Mouse (Mus musculus) hindbrain, postnatal 0 days (tissue): Measurements from ENCODE around the gene Evi5l. TPM values are rescaled to one million over a fixed set of nuclear protein-coding genes. Genes with fewer than 3 reads are reported as not detected.
"Not testable (repeated sequence)": the region's sequence is repeated elsewhere in the genome, so short reads cannot be mapped to it uniquely, and the experiment has no call there.

ENCODE experiments used
- ATAC-seq: fragments of 200-750 bp; cut with Nextera tagmentation; 2 replicates; pipeline ENCODE4 v1.8.0; 2017; ENCODE audit warnings: mild to moderate bottlenecking, moderate TSS enrichment, moderate library complexity
- DNase-seq: peaks from one replicate; pipeline ENCODE4 v3.0.0-alpha.2; 2015; ENCODE audit warnings: low spot score
- H3K27ac ChIP-seq: fragments of 300-500 bp; sonication (generic); 2 replicates; pipeline ENCODE4 v1.5.1; 2014; ENCODE audit warnings: mild to moderate bottlenecking
- H3K27me3 ChIP-seq: fragments of 300-500 bp; sonication (generic); 2 replicates; pipeline ENCODE4 v1.6.1; 2014; ENCODE audit warnings: low read length, mixed read lengths; ENCODE audit not compliant: insufficient read depth
- H3K36me3 ChIP-seq: fragments of 300-500 bp; sonication (generic); 2 replicates; pipeline ENCODE4 v1.6.1; 2014; ENCODE audit warnings: low read length, mixed read lengths; ENCODE audit not compliant: insufficient read depth
- H3K4me1 ChIP-seq: fragments of 300-500 bp; sonication (generic); 2 replicates; pipeline ENCODE4 v1.6.1; 2014; ENCODE audit warnings: antibody characterized with exemption, low read length, mixed read lengths; ENCODE audit not compliant: insufficient read depth
- H3K4me2 ChIP-seq: fragments of 300-500 bp; sonication (generic); 2 replicates; pipeline ENCODE4 v1.6.1; 2014; ENCODE audit warnings: low read depth, mild to moderate bottlenecking, low read length, moderate library complexity, mixed read lengths
- H3K4me3 ChIP-seq: fragments of 300-500 bp; sonication (generic); 2 replicates; pipeline ENCODE4 v1.5.1; 2014; ENCODE audit warnings: low read length
- H3K9ac ChIP-seq: fragments of 300-500 bp; sonication (generic); replicated peaks from 2 replicates; pipeline ENCODE4 v1.6.1; 2014; ENCODE audit warnings: mild to moderate bottlenecking, low read length, moderate library complexity, mixed read lengths
- H3K9me3 ChIP-seq: fragments of 300-500 bp; sonication (generic); 2 replicates; pipeline ENCODE4 v1.6.1; 2016; ENCODE audit warnings: low read length, mixed read lengths
- CTCF ChIP-seq: IDR thresholded peaks from 2 replicates; pipeline ENCODE4 v1.5.1; 2016; ENCODE audit warnings: antibody characterized with exemption, control low read depth, low read depth
- WGBS: fragments of 180-500 bp; shearing (Covaris S2); extraction: QIAGEN DNeasy Blood & Tissue Kit; methylation state at CpG from one replicate; pipeline ENCODE4 v1.1.7; 2014; 5-methylcytosine and 5-hydroxymethylcytosine counted together
- polyA plus RNA-seq: library from polyadenylated mRNA; unstranded; fragments of >200 nt; fragmentation: Nextera tagmentation; extraction: Ambion mirVana; gene quantifications from 2 replicates; pipeline ENCODE4 v1.2.1, GENCODE M21; 2015
- total RNA-seq: library from RNA; depleted of rRNA; stranded (reverse); fragments of >200 nt; gene quantifications from 2 replicates; pipeline ENCODE4 v1.2.3, GENCODE M21; 2014

The Evi5l gene
- total and polyA plus RNA-seq, 2 experiments from 2014 or later, result 98.3 to 229 TPM

DNA sequence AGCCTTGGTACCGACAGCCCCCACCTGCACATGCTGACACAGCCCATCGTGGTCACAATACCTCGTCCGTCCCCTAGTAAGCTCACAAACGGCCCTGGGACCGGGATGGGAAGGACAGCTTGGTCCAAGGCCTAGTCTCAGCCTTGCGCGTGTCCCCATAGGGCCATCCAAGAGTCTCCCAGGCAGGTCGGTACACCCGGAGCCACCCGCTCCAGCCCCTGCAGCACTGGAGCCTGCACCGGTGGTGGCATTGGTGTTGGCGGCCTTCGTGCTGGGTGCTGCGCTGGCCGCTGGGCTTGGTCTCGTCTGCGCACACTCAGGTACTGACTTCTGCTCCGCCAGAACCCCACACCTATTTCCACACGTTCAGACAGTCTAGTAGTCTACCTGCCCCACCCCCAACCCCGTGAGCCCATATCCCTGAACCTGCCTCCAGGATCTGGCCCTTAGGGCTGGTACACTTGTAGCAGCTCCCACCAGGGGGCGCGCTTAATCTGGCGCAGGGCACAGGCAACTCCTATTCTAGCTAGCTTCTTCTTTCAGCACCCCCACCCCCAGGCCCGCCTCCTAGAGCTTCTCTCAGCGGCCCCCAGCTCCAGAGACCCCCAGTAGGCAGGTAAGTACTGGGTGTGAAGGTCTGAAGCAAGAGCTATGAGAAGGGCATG, 84.1 kb downstream of the Evi5l start:
- no peaks in the 10 kb centered on the region for H3K27me3 ChIP-seq
- peaks cover 37% of the 10 kb centered on the region; the same call in 1 of the 2 replicates for H3K36me3 ChIP-seq
- no peak overlapping the region for H3K27ac ChIP-seq
- TF ChIP-seq CTCF, result peak; percentile 83
- no peaks in the 10 kb centered on the region for H3K9me3 ChIP-seq
- 34% methylated on average over 26 of the region's 26 CpGs for WGBS
- no peak overlapping the region for H3K9ac ChIP-seq
- H3K4me2 ChIP-seq, result no peak overlapping the region
- H3K4me1 ChIP-seq, result no peaks in the 10 kb centered on the region; the same call in 1 of the 2 replicates
- H3K4me3 ChIP-seq, result no peak overlapping the region
- DNase-seq (peak; percentile 84), ATAC-seq (peak; percentile 18)

DNA sequence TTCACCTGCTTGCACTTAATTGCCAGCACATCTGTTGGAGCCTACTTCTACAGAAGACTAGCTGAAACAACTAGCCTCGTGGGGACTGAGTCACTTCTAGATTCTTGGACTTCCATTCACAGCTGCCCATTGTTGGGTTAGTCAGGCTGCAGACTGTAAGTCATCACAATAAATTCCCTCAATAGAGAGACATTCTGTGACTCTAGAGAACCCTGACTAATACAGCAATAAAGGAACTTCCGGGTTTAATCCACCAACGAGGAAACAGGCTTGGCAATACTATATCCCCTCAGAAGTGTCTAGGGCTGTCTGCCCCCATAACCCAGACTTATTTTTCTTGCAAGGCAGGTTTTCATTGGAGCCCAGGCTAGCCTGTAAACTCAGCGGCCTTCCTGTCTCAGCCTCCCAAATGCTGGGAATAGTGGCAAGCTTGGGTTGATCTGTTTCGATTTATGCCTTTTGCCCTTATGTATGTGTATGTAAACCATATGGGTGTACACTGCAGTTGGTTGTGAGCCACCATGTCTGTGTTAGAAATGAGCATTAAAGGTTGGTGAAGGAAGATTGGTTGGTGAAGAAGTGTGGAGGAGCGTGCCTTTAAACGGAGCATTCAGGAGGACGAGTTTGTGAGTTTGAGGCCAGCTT, 85.9 kb downstream of the Evi5l start:
- Histone ChIP-seq H3K4me2 (peak overlapping the region; percentile 66), H3K4me1 (peaks cover 9% of the 10 kb centered on the region), H3K36me3 (peaks cover 31% of the 10 kb centered on the region; the same call in 1 of the 2 replicates), H3K9ac (peak overlapping the region; percentile 73), H3K4me3 (peak overlapping the region; percentile 68), H3K9me3 (no peaks in the 10 kb centered on the region), H3K27ac (peak overlapping the region; percentile 94), H3K27me3 (no peaks in the 10 kb centered on the region)
- WGBS, result 44% methylated on average over 8 of the region's 8 CpGs
- no peak for ATAC-seq
- no peak for TF ChIP-seq CTCF
- DNase-seq, result no peak

DNA sequence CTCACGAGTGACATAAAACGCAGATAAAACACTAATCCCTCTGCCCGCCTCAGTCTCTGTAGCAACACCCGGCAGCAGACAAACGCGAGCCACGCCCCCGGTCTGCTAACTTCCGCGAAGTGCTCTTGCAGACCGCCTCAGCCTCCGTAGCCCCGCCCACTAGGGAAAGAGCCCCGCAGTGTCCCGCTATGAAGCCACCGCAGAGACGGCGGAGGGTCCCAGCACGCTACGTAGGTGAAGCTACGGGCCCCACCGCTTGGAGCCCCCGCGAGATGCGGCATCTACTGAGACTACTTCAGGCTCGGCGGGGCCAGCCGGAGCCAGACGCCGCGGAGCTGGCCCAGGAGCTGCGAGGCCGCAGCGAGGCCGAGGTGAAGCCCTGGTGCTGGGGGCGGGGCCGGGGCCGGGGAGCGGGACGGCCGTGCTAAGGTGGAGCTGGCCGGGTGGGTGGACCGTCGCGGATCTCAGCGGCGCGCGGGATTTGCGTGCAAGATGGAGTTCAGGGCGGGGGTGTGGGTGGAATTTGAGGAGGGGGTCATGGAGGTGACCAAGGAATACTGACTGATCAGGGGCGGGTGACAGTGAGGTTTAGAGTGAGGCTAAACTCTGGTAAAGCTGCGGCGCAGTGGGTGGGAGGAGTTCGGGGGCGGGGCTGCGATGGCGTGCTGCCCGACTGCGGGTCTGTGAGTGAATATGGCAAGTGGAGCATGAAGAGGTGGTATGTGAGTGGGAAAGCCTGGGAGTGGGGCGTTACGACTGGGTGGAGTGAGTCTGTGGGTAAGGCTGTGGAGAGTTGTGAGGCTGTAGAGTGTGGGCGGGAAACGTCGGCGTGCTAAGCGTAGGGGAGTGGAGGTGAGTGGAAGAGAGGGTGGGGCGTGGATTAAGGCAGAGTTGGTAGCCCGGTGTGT, 86.8 kb downstream of the Evi5l start, which contains the start of gene Snapc2:
TSS of gene Snapc2 (plus strand) at position 147 of the 908 bp plus-strand sequence.
- under 1% methylated on average over 68 of the region's 69 CpGs for WGBS
- DNase-seq (peak; percentile 98), ATAC-seq (peak; percentile 87)
- no peak for TF ChIP-seq CTCF
- H3K4me1 ChIP-seq, result peaks cover 18% of the 10 kb centered on the region
- no peaks in the 10 kb centered on the region for H3K27me3 ChIP-seq
- H3K9ac ChIP-seq, result peak within 1 kb of the TSS; percentile 73
- peaks cover 24% of the 10 kb centered on the region; the same call in 1 of the 2 replicates for H3K36me3 ChIP-seq
- peak within 1 kb of the TSS; percentile 94 for H3K27ac ChIP-seq
- H3K4me2 ChIP-seq, result peak within 1 kb of the TSS; percentile 66
- H3K9me3 ChIP-seq, result no peaks in the 10 kb centered on the region
- H3K4me3 ChIP-seq, result peak within 1 kb of the TSS; percentile 68

DNA sequence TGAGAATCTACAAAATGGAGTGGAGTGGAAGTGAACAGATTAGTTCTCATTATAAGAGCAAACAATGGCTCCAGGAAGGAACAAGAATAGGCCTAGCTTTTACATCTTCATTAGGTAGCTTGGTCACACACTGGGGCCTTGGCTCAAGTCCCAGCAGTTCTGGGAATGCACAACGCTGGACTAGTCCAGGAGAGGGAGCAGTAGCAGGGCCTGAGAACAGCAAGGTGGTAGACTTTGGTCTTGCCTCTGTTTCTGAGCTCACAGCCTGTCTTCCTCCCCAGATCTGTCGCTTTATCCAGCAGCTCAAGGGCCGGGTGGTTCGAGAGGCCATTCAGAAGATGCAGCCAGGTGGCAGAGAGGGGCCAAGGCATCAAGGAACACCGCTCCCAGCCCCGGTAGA, 87.6 kb downstream of the Evi5l start:
- peaks cover 22% of the 10 kb centered on the region; the same call in 1 of the 2 replicates for H3K36me3 ChIP-seq
- H3K4me3 ChIP-seq, result peak overlapping the region; percentile 68
- ATAC-seq (peak; percentile 5; the same call in 1 of the 2 replicates), DNase-seq (peak; percentile 91)
- H3K4me1 ChIP-seq, result peaks cover 18% of the 10 kb centered on the region
- no peaks in the 10 kb centered on the region for H3K27me3 ChIP-seq
- WGBS, result 53% methylated on average over 6 of the region's 6 CpGs
- peak; percentile 77 for TF ChIP-seq CTCF
- peak overlapping the region; percentile 66 for H3K4me2 ChIP-seq
- peak overlapping the region; percentile 73 for H3K9ac ChIP-seq
- H3K27ac ChIP-seq, result peak overlapping the region; percentile 94
- H3K9me3 ChIP-seq, result no peaks in the 10 kb centered on the region

DNA sequence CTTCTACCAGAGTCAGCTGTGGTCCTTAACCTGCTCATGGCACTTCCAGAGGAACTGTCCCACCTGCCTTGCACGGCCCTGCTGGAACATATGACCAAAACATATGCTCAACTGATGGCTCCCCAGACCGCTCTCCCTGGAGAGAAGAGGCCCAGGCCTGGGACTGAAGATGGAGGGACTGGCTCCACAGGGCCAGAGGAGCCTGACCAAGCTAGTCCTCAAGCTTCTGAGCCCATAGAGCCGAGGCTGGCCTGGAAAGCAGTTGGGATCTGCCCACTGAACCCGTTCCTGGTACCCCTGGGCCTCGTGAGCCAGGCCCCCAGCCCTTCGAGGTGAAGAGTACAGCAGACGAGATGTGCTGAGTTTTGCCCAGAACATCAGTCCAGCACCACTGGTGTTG, 89.1 kb downstream of the Evi5l start:
- peaks cover 26% of the 10 kb centered on the region; the same call in 1 of the 2 replicates for H3K36me3 ChIP-seq
- H3K4me3 ChIP-seq, H3K4me2 ChIP-seq, DNase-seq, H3K27ac ChIP-seq, H3K9me3 ChIP-seq, ATAC-seq, H3K9ac ChIP-seq, H3K27me3 ChIP-seq: not testable (repeated sequence)
- peaks cover 18% of the 10 kb centered on the region for H3K4me1 ChIP-seq
- WGBS, result 83% methylated on average over 7 of the region's 7 CpGs

DNA sequence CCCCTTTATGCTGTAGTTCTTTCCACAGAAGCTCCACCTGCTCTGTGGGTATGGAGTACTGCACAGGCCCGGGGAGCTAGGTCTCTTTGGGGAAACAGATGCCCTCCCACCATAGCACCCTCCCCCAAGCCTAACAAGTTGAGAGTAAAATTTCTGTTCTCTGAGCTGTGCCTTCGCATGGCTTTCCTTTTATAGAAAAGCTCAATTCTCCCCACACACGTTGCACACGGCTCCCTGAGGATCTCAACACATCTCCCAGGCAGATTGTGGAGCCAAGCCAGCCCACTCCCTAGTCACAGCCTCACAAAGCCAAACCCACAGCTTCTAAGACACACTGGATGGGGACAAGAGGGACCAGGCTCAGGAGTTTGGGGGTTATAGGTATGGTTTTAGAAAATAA, 90.5 kb downstream of the Evi5l start:
- H3K9me3 ChIP-seq, result no peaks in the 10 kb centered on the region
- no peak overlapping the region for H3K4me3 ChIP-seq
- TF ChIP-seq CTCF, result no peak
- DNase-seq, result peak; percentile 48
- peak overlapping the region; percentile 74 for H3K4me2 ChIP-seq
- 19% methylated on average over 4 of the region's 4 CpGs for WGBS
- 0 out of 2 replicates have a peak overlapping the region, but pooled peaks have one; percentile 94 for H3K27ac ChIP-seq
- H3K9ac ChIP-seq, result peak overlapping the region; percentile 18
- ATAC-seq, result no peak
- no peaks in the 10 kb centered on the region for H3K27me3 ChIP-seq
- H3K36me3 ChIP-seq, result peaks cover 36% of the 10 kb centered on the region; the same call in 1 of the 2 replicates
- H3K4me1 ChIP-seq, result peaks cover 18% of the 10 kb centered on the region
